Mouse (Mus musculus): ENCODE measurements around the gene Usp6nl. TPM values are rescaled to one million over a fixed set of nuclear protein-coding genes. Genes with fewer than 3 reads are reported as not detected.

Gene Usp6nl
- total RNA-seq, 1 experiment, result 9.1 TPM

GRCm38 (mm10) chr2:6384407-6385146, 62.1 kb downstream of the Usp6nl start:
- Histone ChIP-seq H3K9ac (ENCODE audit: insufficient read depth, low read depth, low read length, poor library complexity, severe bottlenecking) (no peak overlapping the region), H3K9me3 (ENCODE audit: control insufficient read depth, insufficient read depth, low read depth, low read length) (no peaks in the 10 kb centered on the region), H3K36me3 (ENCODE audit: control insufficient read depth, insufficient read depth, low read length, poor library complexity, severe bottlenecking) (no peaks in the 10 kb centered on the region), H3K4me3 (ENCODE audit: insufficient read depth in 1 of 2, low read depth in 1 of 2, low read length in 2 of 2, poor library complexity in 1 of 2, severe bottlenecking in 1 of 2) (no peak overlapping the region), H3K27ac (ENCODE audit: insufficient read depth, low read depth, low read length, poor library complexity, severe bottlenecking) (no peak overlapping the region), H3K4me1 (ENCODE audit: control insufficient read depth in 2 of 2, insufficient read depth in 2 of 2, low read length in 2 of 2, poor library complexity in 1 of 2) (peaks cover 0 to 3% of the 10 kb centered on the region in 2 experiments; a peak in 1 of 4 replicates)
- DNase-seq (ENCODE audit: low read depth, low spot score), result no peak
- TF ChIP-seq CHD2 (IDR thresholded peaks at IDR 0.05; ENCODE audit: low read depth, low read length) (no peak), ZC3H11A (IDR thresholded peaks at IDR 0.05; ENCODE audit: borderline replicate concordance, low read depth, low read length) (no peak), ZNF384 (IDR thresholded peaks at IDR 0.05; ENCODE audit: low read depth, low read length) (no peak), HCFC1 (IDR thresholded peaks at IDR 0.05; ENCODE audit: borderline replicate concordance, insufficient read depth, low read length) (no peak), MAFK (IDR thresholded peaks at IDR 0.05; ENCODE audit: insufficient read depth, low read depth, low read length) (no peak)
- in situ Hi-C loops (cut with MboI; ENCODE audit: low sequenced_read_pairs in 2 of 2, unreplicated experiment in 2 of 2), result no loop called here

GRCm38 (mm10) chr2:6389162-6389561, 66.7 kb downstream of the Usp6nl start:
- Histone ChIP-seq H3K9me3 (ENCODE audit: control insufficient read depth, insufficient read depth, low read depth, low read length) (no peaks in the 10 kb centered on the region), H3K9ac (ENCODE audit: insufficient read depth, low read depth, low read length, poor library complexity, severe bottlenecking) (no peak overlapping the region), H3K27ac (ENCODE audit: insufficient read depth, low read depth, low read length, poor library complexity, severe bottlenecking) (no peak overlapping the region), H3K4me3 (ENCODE audit: insufficient read depth in 1 of 2, low read depth in 1 of 2, low read length in 2 of 2, poor library complexity in 1 of 2, severe bottlenecking in 1 of 2) (no peak overlapping the region), H3K36me3 (ENCODE audit: control insufficient read depth, insufficient read depth, low read length, poor library complexity, severe bottlenecking) (no peaks in the 10 kb centered on the region; the same call in 1 of the 2 replicates), H3K4me1 (ENCODE audit: control insufficient read depth in 2 of 2, insufficient read depth in 2 of 2, low read length in 2 of 2, poor library complexity in 1 of 2) (no peaks in the 10 kb centered on the region)
- TF ChIP-seq MAFK (IDR thresholded peaks at IDR 0.05; ENCODE audit: insufficient read depth, low read depth, low read length), result no peak
- TF ChIP-seq HCFC1 (IDR thresholded peaks at IDR 0.05; ENCODE audit: borderline replicate concordance, insufficient read depth, low read length), result no peak
- no peak for TF ChIP-seq ZNF384 (IDR thresholded peaks at IDR 0.05; ENCODE audit: low read depth, low read length)
- TF ChIP-seq CHD2 (IDR thresholded peaks at IDR 0.05; ENCODE audit: low read depth, low read length), result no peak
- no peak for TF ChIP-seq ZC3H11A (IDR thresholded peaks at IDR 0.05; ENCODE audit: borderline replicate concordance, low read depth, low read length)
- in situ Hi-C loops (cut with MboI; ENCODE audit: low sequenced_read_pairs in 2 of 2, unreplicated experiment in 2 of 2), result no loop called here
- DNase-seq (ENCODE audit: low read depth, low spot score), result no peak

GRCm38 (mm10) chr2:6391261-6391660, 68.8 kb downstream of the Usp6nl start:
- no peak overlapping the region for H3K27ac ChIP-seq (ENCODE audit: insufficient read depth, low read depth, low read length, poor library complexity, severe bottlenecking)
- TF ChIP-seq HCFC1 (IDR thresholded peaks at IDR 0.05; ENCODE audit: borderline replicate concordance, insufficient read depth, low read length) (no peak), ZC3H11A (IDR thresholded peaks at IDR 0.05; ENCODE audit: borderline replicate concordance, low read depth, low read length) (no peak), MAFK (IDR thresholded peaks at IDR 0.05; ENCODE audit: insufficient read depth, low read depth, low read length) (no peak), CHD2 (IDR thresholded peaks at IDR 0.05; ENCODE audit: low read depth, low read length) (no peak), ZNF384 (IDR thresholded peaks at IDR 0.05; ENCODE audit: low read depth, low read length) (no peak)
- in situ Hi-C loops (cut with MboI; ENCODE audit: low sequenced_read_pairs in 2 of 2, unreplicated experiment in 2 of 2), result no loop called here

GRCm38 (mm10) chr2:6391940-6392339, 69.5 kb downstream of the Usp6nl start:
- H3K9me3 ChIP-seq (ENCODE audit: control insufficient read depth, insufficient read depth, low read depth, low read length), result no peaks in the 10 kb centered on the region

More at GRCm38 (mm10) chr2:6391261-6391660, 68.8 kb downstream of the Usp6nl start:
- H3K4me1 ChIP-seq (ENCODE audit: control insufficient read depth in 2 of 2, insufficient read depth in 2 of 2, low read length in 2 of 2, poor library complexity in 1 of 2), result no peaks in the 10 kb centered on the region
- DNase-seq (ENCODE audit: low read depth, low spot score), result no peak
- H3K4me3 ChIP-seq (ENCODE audit: insufficient read depth in 1 of 2, low read depth in 1 of 2, low read length in 2 of 2, poor library complexity in 1 of 2, severe bottlenecking in 1 of 2), result no peak overlapping the region
- H3K9me3 ChIP-seq (ENCODE audit: control insufficient read depth, insufficient read depth, low read depth, low read length), result no peaks in the 10 kb centered on the region
- H3K36me3 ChIP-seq (ENCODE audit: control insufficient read depth, insufficient read depth, low read length, poor library complexity, severe bottlenecking), result no peaks in the 10 kb centered on the region; the same call in 1 of the 2 replicates
- H3K9ac ChIP-seq (ENCODE audit: insufficient read depth, low read depth, low read length, poor library complexity, severe bottlenecking), result no peak overlapping the region

More at GRCm38 (mm10) chr2:6391940-6392339, 69.5 kb downstream of the Usp6nl start:
- no peak overlapping the region for H3K4me3 ChIP-seq (ENCODE audit: insufficient read depth in 1 of 2, low read depth in 1 of 2, low read length in 2 of 2, poor library complexity in 1 of 2, severe bottlenecking in 1 of 2)
- no peak for TF ChIP-seq HCFC1 (IDR thresholded peaks at IDR 0.05; ENCODE audit: borderline replicate concordance, insufficient read depth, low read length)
- TF ChIP-seq ZC3H11A (IDR thresholded peaks at IDR 0.05; ENCODE audit: borderline replicate concordance, low read depth, low read length), result no peak
- TF ChIP-seq ZNF384 (IDR thresholded peaks at IDR 0.05; ENCODE audit: low read depth, low read length), result no peak
- TF ChIP-seq CHD2 (IDR thresholded peaks at IDR 0.05; ENCODE audit: low read depth, low read length), result no peak
- TF ChIP-seq MAFK (IDR thresholded peaks at IDR 0.05; ENCODE audit: insufficient read depth, low read depth, low read length), result no peak
- no peaks in the 10 kb centered on the region; the same call in 1 of the 2 replicates for H3K36me3 ChIP-seq (ENCODE audit: control insufficient read depth, insufficient read depth, low read length, poor library complexity, severe bottlenecking)
- H3K27ac ChIP-seq (ENCODE audit: insufficient read depth, low read depth, low read length, poor library complexity, severe bottlenecking), result no peak overlapping the region
- in situ Hi-C loops (cut with MboI; ENCODE audit: low sequenced_read_pairs in 2 of 2, unreplicated experiment in 2 of 2), result no loop called here
- no peak for DNase-seq (ENCODE audit: low read depth, low spot score)
- H3K9ac ChIP-seq (ENCODE audit: insufficient read depth, low read depth, low read length, poor library complexity, severe bottlenecking), result no peak overlapping the region
- H3K4me1 ChIP-seq (ENCODE audit: control insufficient read depth in 2 of 2, insufficient read depth in 2 of 2, low read length in 2 of 2, poor library complexity in 1 of 2), result no peaks in the 10 kb centered on the region
